Mouse (Mus musculus) heart, embryonic 14.5 days (tissue): Measurements from ENCODE around the gene Des. TPM values are rescaled to one million over a fixed set of nuclear protein-coding genes. Genes with fewer than 3 reads are reported as not detected.
A peak's percentile ranks its signal among the peaks of the same experiment; 100 is the strongest.

ENCODE experiments used
- ATAC-seq: fragments of 200-750 bp; cut with Nextera tagmentation; 2 replicates; pipeline ENCODE4 v1.8.0; 2017; ENCODE audit warnings: low read depth, moderate TSS enrichment; ENCODE audit not compliant: insufficient number of reproducible peaks, insufficient read depth, low FRiP score
- H3K27ac ChIP-seq, 2 experiments: fragments of 200-500 bp in 1 of 2; fragments of 300-500 bp in 1 of 2; sonication (generic) in 1 of 2; replicated peaks in 1 of 2; 2 replicates each; pipeline ENCODE4 v1.5.1; 2012 to 2014; ENCODE audit warnings: low read depth in 2 of 2, low read length in 2 of 2, control low read depth in 1 of 2, mild to moderate bottlenecking in 1 of 2, mixed read lengths in 1 of 2; ENCODE audit not compliant: control insufficient read depth in 1 of 2, insufficient read depth in 1 of 2
- H3K27me3 ChIP-seq: fragments of 300-500 bp; sonication (generic); 2 replicates; pipeline ENCODE4 v1.6.1; 2014; ENCODE audit warnings: mild to moderate bottlenecking, low read length, control low read depth; ENCODE audit not compliant: control insufficient read depth, insufficient read depth
- H3K36me3 ChIP-seq: fragments of 300-500 bp; sonication (generic); 2 replicates; pipeline ENCODE4 v1.6.1; 2014; ENCODE audit warnings: mild to moderate bottlenecking, control low read depth, low read length, mixed read lengths; ENCODE audit not compliant: control insufficient read depth, insufficient read depth
- H3K4me1 ChIP-seq, 2 experiments: fragments of 200-500 bp in 1 of 2; fragments of 300-500 bp in 1 of 2; sonication (generic) in 1 of 2; 2 replicates each; pipeline ENCODE4 v1.6.1; 2012 to 2014; ENCODE audit warnings: low read length in 2 of 2, control low read depth in 1 of 2, mixed read lengths in 1 of 2; ENCODE audit not compliant: control insufficient read depth in 2 of 2, insufficient read depth in 2 of 2
- H3K4me2 ChIP-seq: fragments of 300-500 bp; sonication (generic); 2 replicates; pipeline ENCODE4 v1.6.1; 2014; ENCODE audit warnings: mild to moderate bottlenecking, low read length
- H3K4me3 ChIP-seq, 2 experiments: fragments of 200-500 bp in 1 of 2; fragments of 300-500 bp in 1 of 2; sonication (generic) in 1 of 2; 2 replicates each; pipeline ENCODE4 v1.5.1; 2012 to 2014; ENCODE audit warnings: low read length in 2 of 2, mild to moderate bottlenecking in 2 of 2, control low read depth in 1 of 2, low read depth in 1 of 2, moderate library complexity in 1 of 2; ENCODE audit not compliant: control insufficient read depth in 1 of 2, insufficient read depth in 1 of 2
- H3K9ac ChIP-seq: fragments of 300-500 bp; sonication (generic); 2 replicates; pipeline ENCODE4 v1.6.1; 2014; ENCODE audit warnings: mild to moderate bottlenecking, low read length
- H3K9me3 ChIP-seq: fragments of 300-500 bp; sonication (generic); 2 replicates; pipeline ENCODE4 v1.6.1; 2016; ENCODE audit warnings: low read length, control low read depth; ENCODE audit not compliant: control insufficient read depth
- whole genome bisulfite sequencing: fragments of 180-500 bp; shearing (Covaris S2); extraction: QIAGEN DNeasy Blood & Tissue Kit; methylation state at CpG from one replicate; pipeline ENCODE4 v1.1.7; 2014; 5-methylcytosine and 5-hydroxymethylcytosine counted together
- polyA plus RNA-seq: library from polyadenylated mRNA; unstranded; fragments of >200 nt; fragmentation: Nextera tagmentation; extraction: Ambion mirVana; gene quantifications from 2 replicates; pipeline ENCODE4 v1.2.1, GENCODE M21; 2014

Gene Des
- polyA plus RNA-seq: 351 and 377 TPM in 2 replicates

GRCm38 (mm10) chr1:75360112-75361031, at the start of gene Des:
Des (plus strand) TSS chr1:75360329.
- peaks cover 37 to 55% of the 10 kb centered on the region in 2 experiments for H3K4me1 ChIP-seq
- H3K4me2 ChIP-seq: peak within 1 kb of the TSS; percentile 80
- peak within 1 kb of the TSS; percentile 92 for H3K9ac ChIP-seq
- peaks cover 33% of the 10 kb centered on the region for H3K36me3 ChIP-seq
- peak within 1 kb of the TSS; percentile 92 to 98 for H3K27ac ChIP-seq
- peak; percentile 76 for ATAC-seq
- H3K9me3 ChIP-seq: no peaks in the 10 kb centered on the region
- peak within 1 kb of the TSS; percentile 59 to 61 for H3K4me3 ChIP-seq
- 1% methylated on average over 80 of the region's 80 CpGs for WGBS
- H3K27me3 ChIP-seq: no peaks in the 10 kb centered on the region

DNA sequence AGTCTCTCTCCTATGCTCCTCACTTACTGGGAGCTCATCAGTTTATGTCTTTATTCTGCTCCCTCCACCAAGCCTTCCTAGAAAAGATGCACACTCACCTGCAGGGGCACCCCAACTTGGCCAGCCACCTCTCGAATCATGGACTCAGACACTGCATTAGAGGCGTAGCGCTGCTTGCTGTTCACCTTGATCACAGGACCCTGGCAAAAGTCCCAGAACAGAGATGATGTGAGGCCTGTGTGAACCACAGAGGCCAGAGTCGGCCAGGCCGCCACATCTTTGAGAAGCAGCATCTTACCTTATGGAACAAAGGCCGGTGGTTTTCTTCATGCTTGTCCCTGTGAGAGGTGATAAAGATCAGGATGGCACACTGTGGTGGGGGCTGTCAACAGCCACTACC, 48.4 kb upstream of the Des start:
- no peak for ATAC-seq
- no peaks in the 10 kb centered on the region for H3K9me3 ChIP-seq
- no peak overlapping the region for H3K4me2 ChIP-seq
- no peaks in the 10 kb centered on the region for H3K27me3 ChIP-seq
- H3K27ac ChIP-seq: no peak overlapping the region
- 94% methylated on average over 6 of the region's 6 CpGs for whole genome bisulfite sequencing
- peaks cover 90% of the 10 kb centered on the region for H3K36me3 ChIP-seq
- no peak overlapping the region for H3K9ac ChIP-seq
- no peak overlapping the region for H3K4me3 ChIP-seq
- H3K4me1 ChIP-seq: peaks cover 6% of the 10 kb centered on the region in 2 experiments

GRCm38 (mm10) chr1:75315011-75315410, 45.1 kb upstream of the Des start:
- H3K36me3 ChIP-seq: peaks cover 58% of the 10 kb centered on the region

DNA sequence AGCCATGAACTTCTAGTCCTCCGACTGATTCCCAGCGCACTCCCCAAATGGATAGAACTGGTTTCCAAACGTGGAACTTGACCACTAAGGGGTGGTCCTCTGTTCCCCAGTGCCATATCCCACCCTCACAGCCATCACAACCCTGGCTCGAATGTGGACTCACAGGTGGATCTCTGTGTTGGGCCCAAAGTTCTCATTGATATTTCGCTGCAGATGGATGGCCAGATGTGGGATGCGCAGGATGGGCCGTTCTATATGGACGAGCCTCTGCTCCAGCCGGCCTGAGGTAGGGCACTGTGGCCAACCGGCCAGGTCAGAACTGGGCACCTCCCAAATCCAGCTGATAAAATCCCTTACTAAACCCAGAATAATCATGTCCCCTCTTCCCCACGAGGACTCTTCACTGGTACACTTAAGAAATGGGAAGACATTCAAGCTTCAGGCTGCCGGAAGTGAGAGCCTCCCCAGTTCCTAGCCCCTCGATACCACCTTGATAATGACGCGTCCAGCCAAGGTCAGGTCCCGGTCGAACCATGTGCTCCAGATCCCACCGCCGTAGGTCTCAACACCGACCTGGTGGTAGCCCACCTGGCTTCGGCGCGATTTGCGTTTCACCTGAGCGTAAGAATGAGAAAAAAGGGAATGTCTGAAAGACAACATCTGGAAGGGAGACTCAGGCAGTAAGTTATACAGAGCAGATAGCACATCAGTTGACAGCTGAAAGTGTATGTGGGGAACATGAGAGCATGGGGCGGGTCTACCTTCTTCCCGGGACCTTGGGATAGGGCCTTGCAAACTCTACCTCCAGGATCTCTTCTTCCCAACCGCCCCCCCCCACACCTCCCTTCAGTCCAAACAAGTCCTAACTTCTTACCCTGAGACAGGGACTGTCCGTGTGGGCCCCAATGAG, 44.4 kb upstream of the Des start:
- Histone ChIP-seq H3K36me3 (peaks cover 51% of the 10 kb centered on the region), H3K4me1 (peaks cover 6% of the 10 kb centered on the region in 2 experiments), H3K4me3 (peak overlapping the region; percentile 65 to 80), H3K9ac (peak overlapping the region; percentile 85), H3K9me3 (no peaks in the 10 kb centered on the region), H3K27me3 (no peaks in the 10 kb centered on the region), H3K4me2 (peak overlapping the region; percentile 83), H3K27ac (no peak overlapping the region)
- ATAC-seq: no peak
- 80% methylated on average over 29 of the region's 29 CpGs for WGBS

More at GRCm38 (mm10) chr1:75315011-75315410, 45.1 kb upstream of the Des start:
- Histone ChIP-seq H3K4me2 (no peak overlapping the region), H3K4me1 (peaks cover 6% of the 10 kb centered on the region in 2 experiments), H3K9ac (no peak overlapping the region), H3K27me3 (no peaks in the 10 kb centered on the region), H3K9me3 (no peaks in the 10 kb centered on the region), H3K4me3 (no peak overlapping the region), H3K27ac (no peak overlapping the region)
- ATAC-seq: no peak
- WGBS: 89% methylated on average over 6 of the region's 6 CpGs

DNA sequence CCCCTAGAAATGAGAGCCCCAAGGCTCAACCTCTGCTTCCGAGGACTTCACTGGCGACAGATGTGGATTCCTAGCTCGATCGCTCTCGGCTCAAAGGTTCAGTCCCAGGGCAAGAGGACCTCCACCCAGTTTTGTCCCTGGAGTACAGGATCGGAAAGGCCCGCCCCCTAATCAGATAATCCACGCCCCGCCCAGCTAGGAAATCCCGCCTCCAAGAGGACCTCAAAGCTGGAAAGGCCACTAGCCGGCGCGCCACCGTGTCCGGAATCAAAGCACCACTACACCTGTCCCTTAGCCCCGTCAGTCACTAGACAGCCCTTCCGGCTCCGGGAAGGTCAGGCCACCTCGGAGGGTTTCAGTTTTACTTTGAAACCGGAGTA, 43.3 kb upstream of the Des start:
- Histone ChIP-seq H3K4me3 (peak overlapping the region; percentile 65 to 80), H3K4me2 (peak overlapping the region; percentile 83), H3K9me3 (no peaks in the 10 kb centered on the region), H3K27me3 (no peaks in the 10 kb centered on the region), H3K9ac (peak overlapping the region; percentile 85), H3K36me3 (peaks cover 40% of the 10 kb centered on the region), H3K4me1 (peaks cover 6% of the 10 kb centered on the region in 2 experiments), H3K27ac (peak overlapping the region; percentile 83 to 96)
- 0% methylated on average over 20 of the region's 20 CpGs for WGBS
- ATAC-seq: peak; percentile 16

DNA sequence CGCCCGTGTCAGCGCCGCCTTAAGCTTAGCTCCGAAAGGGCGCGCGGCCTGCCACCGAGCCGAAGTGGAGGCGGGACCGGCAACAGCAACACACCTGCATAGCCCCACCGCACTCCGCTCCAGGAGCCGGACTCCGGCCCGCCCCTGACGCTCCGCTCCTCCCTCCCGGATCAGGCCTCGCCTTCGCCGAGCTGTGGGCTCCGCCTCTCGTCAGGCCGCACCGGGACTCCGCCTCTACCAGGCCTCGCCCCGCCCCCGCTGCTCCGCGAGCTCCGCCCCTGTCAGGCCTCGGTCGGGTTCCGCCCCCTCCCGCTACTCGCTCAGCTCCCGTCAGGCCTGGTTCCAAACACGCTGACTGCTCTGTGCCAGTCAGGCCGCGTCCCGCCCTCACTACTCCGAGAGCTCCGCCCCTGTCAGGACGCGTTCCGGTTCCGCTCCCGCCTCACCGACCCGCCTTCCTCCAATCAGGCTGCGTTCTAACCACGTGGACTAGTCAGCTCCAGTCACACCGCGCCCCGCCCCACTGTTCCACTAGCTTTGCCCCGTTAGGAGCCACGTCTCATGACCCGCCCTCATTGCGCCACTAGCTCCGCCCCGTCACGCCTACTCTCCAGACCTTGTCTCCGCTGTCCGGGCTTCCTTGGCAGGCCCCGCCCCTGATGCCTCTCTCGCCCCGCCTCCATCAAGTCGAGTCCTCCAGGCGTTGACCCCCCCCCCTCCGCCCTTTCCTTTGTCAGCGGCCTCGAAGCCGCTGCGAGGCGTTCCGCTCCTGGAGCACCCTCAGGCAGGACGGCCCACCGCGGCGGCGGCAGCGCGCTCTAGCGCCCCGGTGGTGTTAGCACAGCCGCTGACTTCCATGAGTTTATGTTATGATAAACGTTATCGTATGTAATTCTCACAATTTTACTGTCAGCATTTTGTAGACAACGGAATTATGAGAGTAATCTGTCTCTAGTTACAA, 42.6 kb upstream of the Des start, which contains the start of gene Dnpep:
Gene Dnpep, minus strand, starts transcription at position 750 of the 961 bp plus-strand sequence.
- Histone ChIP-seq H3K36me3 (peaks cover 33% of the 10 kb centered on the region), H3K27me3 (no peaks in the 10 kb centered on the region), H3K9me3 (no peaks in the 10 kb centered on the region), H3K4me2 (peak within 1 kb of the TSS; percentile 83), H3K4me3 (peak within 1 kb of the TSS; percentile 65 to 80), H3K4me1 (peaks cover 6% of the 10 kb centered on the region in 2 experiments), H3K27ac (peak within 1 kb of the TSS; percentile 83 to 96), H3K9ac (peak within 1 kb of the TSS; percentile 85)
- ATAC-seq: peak; percentile 98
- under 1% methylated on average over 89 of the region's 92 CpGs for WGBS
